Mouse (Mus musculus) cerebellum, postnatal 10 days (tissue): ENCODE results near the gene Gm21149.
"Not testable (repeated sequence)": the region's sequence is repeated elsewhere in the genome, so short reads cannot be mapped to it uniquely, and the experiment has no call there.

Experiments used
- DNase-seq, 2 experiments: peaks; one replicate each; pipeline ENCODE4 v3.0.0; 2021; ENCODE audit warnings: mixed read lengths in 2 of 2

The Gm21149 gene

GRCm38 (mm10) chr5:15476423-15476822 is at the start of gene Gm21149:
Gm21149 (minus strand) TSS chr5:15476523.
- DNase-seq, result not testable (repeated sequence)

GRCm38 (mm10) chr5:15522470-15522869 is 46.1 kb upstream of the Gm21149 start:
- peak; percentile 34 to 36 for DNase-seq

- not testable (repeated sequence) for DNase-seq
Observed at GRCm38 (mm10) chr5:15522028-15522427, 45.7 kb upstream of the Gm21149 start.

GRCm38 (mm10) chr5:15520418-15520817 is 44.1 kb upstream of the Gm21149 start:
- peak; percentile 8 to 9 for DNase-seq

- DNase-seq, result not testable (repeated sequence)
Observed at GRCm38 (mm10) chr5:15517150-15517549, 40.8 kb upstream of the Gm21149 start.

- DNase-seq, result not testable (repeated sequence)
Observed at GRCm38 (mm10) chr5:15512236-15512635, 35.9 kb upstream of the Gm21149 start.

- not testable (repeated sequence) for DNase-seq
Observed at GRCm38 (mm10) chr5:15509911-15510310, 33.6 kb upstream of the Gm21149 start.

- DNase-seq, result peak; percentile 12 to 16
Observed at GRCm38 (mm10) chr5:15508460-15509451, 32.4 kb upstream of the Gm21149 start.

GRCm38 (mm10) chr5:15507757-15508459 is 31.6 kb upstream of the Gm21149 start:
- DNase-seq, result not testable (repeated sequence)

- no peak for DNase-seq
Observed at GRCm38 (mm10) chr5:15507309-15507619, 30.9 kb upstream of the Gm21149 start.

- peak; percentile 32 to 37 for DNase-seq
Observed at GRCm38 (mm10) chr5:15506575-15507308, 30.4 kb upstream of the Gm21149 start.

- DNase-seq, result peak; percentile 31
Observed at GRCm38 (mm10) chr5:15498774-15499400, 22.6 kb upstream of the Gm21149 start.

GRCm38 (mm10) chr5:15498350-15498749 is 22.0 kb upstream of the Gm21149 start:
- DNase-seq, result not testable (repeated sequence)

- DNase-seq, result not testable (repeated sequence)
Observed at GRCm38 (mm10) chr5:15490934-15491333, 14.6 kb upstream of the Gm21149 start.

GRCm38 (mm10) chr5:15488743-15489142 is 12.4 kb upstream of the Gm21149 start:
- no peak for DNase-seq

GRCm38 (mm10) chr5:15484616-15485015 is 8.3 kb upstream of the Gm21149 start:
- peak in 1 of 2 experiments; percentile 14 for DNase-seq

- DNase-seq, result not testable (repeated sequence)
Observed at GRCm38 (mm10) chr5:15483576-15483975, 7.3 kb upstream of the Gm21149 start.

GRCm38 (mm10) chr5:15482815-15483214 is 6.5 kb upstream of the Gm21149 start:
- not testable (repeated sequence) for DNase-seq

GRCm38 (mm10) chr5:15470141-15470540 is 6.2 kb downstream of the Gm21149 start:
- DNase-seq, result not testable (repeated sequence)

- DNase-seq, result not testable (repeated sequence)
Observed at GRCm38 (mm10) chr5:15467768-15468167, 8.6 kb downstream of the Gm21149 start.

- not testable (repeated sequence) for DNase-seq
Observed at GRCm38 (mm10) chr5:15466218-15466617, 10.1 kb downstream of the Gm21149 start.

- peak; percentile 37 to 39 for DNase-seq
Observed at GRCm38 (mm10) chr5:15463561-15463960, 12.8 kb downstream of the Gm21149 start.
